ENCODE assay signal across 23 mouse cellular contexts in genomic region chr2:141712265-141712664, GRCm38 (mm10).
A peak's percentile ranks its signal among the peaks of the same experiment; 100 is the strongest.
DNase-seq lines count a peak whose midpoint lies in the region; ATAC-seq lines count a peak whose summit lies in the region.
"Had no signal": no experiment of that assay in that cellular context is flagged by ENCODE, and none has a peak within 500 bp of the region (broad histone marks: within the 10 kb centered on the region; RNA-seq: fewer than 3 reads in every experiment).

No protein-coding gene starts in this region.

- no peaks in the 10 kb centered on the region for H3K9me3 ChIP-seq in embryonic facial prominence, embryonic 13.5 days
- no peaks in the 10 kb centered on the region for H3K9me3 ChIP-seq in embryonic facial prominence, embryonic 10.5 days
- no peaks in the 10 kb centered on the region for H3K9me3 ChIP-seq in embryonic facial prominence, embryonic 14.5 days (ENCODE audit: control insufficient read depth, low read length)
- no peaks in the 10 kb centered on the region for H3K9me3 ChIP-seq in neural tube, embryonic 13.5 days
- H3K9me3 ChIP-seq: heart, embryonic 13.5 days; limb, embryonic 10.5 days; liver, embryonic 15.5 days had no signal

- no peaks in the 10 kb centered on the region for H3K4me1 ChIP-seq in embryonic facial prominence, embryonic 13.5 days
- no peaks in the 10 kb centered on the region for H3K4me1 ChIP-seq in embryonic facial prominence, embryonic 10.5 days
- no peaks in the 10 kb centered on the region for H3K4me1 ChIP-seq in embryonic facial prominence, embryonic 14.5 days (ENCODE audit: control insufficient read depth, insufficient read depth, low read length)
- H3K4me1 ChIP-seq in neural tube, embryonic 13.5 days (replicated peaks) = peaks cover 10% of the 10 kb centered on the region; the same call in 1 of the 2 replicates
- H3K4me1 ChIP-seq: heart, embryonic 13.5 days; liver, embryonic 15.5 days had no signal

- no peaks in the 10 kb centered on the region for H3K27me3 ChIP-seq in embryonic facial prominence, embryonic 13.5 days
- no peaks in the 10 kb centered on the region for H3K27me3 ChIP-seq in embryonic facial prominence, embryonic 10.5 days (replicated peaks; ENCODE audit: low read depth, poor library complexity, severe bottlenecking)
- H3K27me3 ChIP-seq in embryonic facial prominence, embryonic 14.5 days (replicated peaks; ENCODE audit: control insufficient read depth, insufficient read depth, low read length) = no peaks in the 10 kb centered on the region
- no peaks in the 10 kb centered on the region for H3K27me3 ChIP-seq in neural tube, embryonic 13.5 days
- H3K27me3 ChIP-seq: heart, embryonic 13.5 days; liver, embryonic 15.5 days had no signal

- WGBS in embryonic facial prominence, embryonic 13.5 days = 78% methylated on average over 4 of the region's 4 CpGs
- WGBS in embryonic facial prominence, embryonic 10.5 days = 81% methylated on average over 4 of the region's 4 CpGs
- 72% methylated on average over 4 of the region's 4 CpGs for WGBS in embryonic facial prominence, embryonic 14.5 days
- WGBS in neural tube, embryonic 13.5 days = 65% methylated on average over 4 of the region's 4 CpGs

- H3K36me3 ChIP-seq in embryonic facial prominence, embryonic 13.5 days = no peaks in the 10 kb centered on the region
- no peaks in the 10 kb centered on the region for H3K36me3 ChIP-seq in embryonic facial prominence, embryonic 10.5 days (replicated peaks)
- no peaks in the 10 kb centered on the region for H3K36me3 ChIP-seq in embryonic facial prominence, embryonic 14.5 days (ENCODE audit: control insufficient read depth, insufficient read depth, low read length)
- H3K36me3 ChIP-seq in neural tube, embryonic 13.5 days = no peaks in the 10 kb centered on the region
- H3K36me3 ChIP-seq: heart, embryonic 13.5 days; limb, embryonic 10.5 days; liver, embryonic 15.5 days had no signal

- 0 out of 2 replicates have a peak, but pooled peaks have one; percentile 26 for ATAC-seq in embryonic facial prominence, embryonic 13.5 days (ENCODE audit: insufficient number of reproducible peaks, insufficient read depth, low FRiP score, low TSS enrichment, low read depth)
- ATAC-seq in embryonic facial prominence, embryonic 14.5 days (ENCODE audit: low read depth) = peak; percentile 91
- ATAC-seq in neural tube, embryonic 13.5 days (ENCODE audit: low read depth) = no peak
- ATAC-seq: intestine, postnatal 0 days; lung, postnatal 0 days had no signal

- H3K4me3 ChIP-seq in embryonic facial prominence, embryonic 13.5 days = no peak overlapping the region
- H3K4me3 ChIP-seq in embryonic facial prominence, embryonic 10.5 days = no peak overlapping the region
- H3K4me3 ChIP-seq in embryonic facial prominence, embryonic 14.5 days (ENCODE audit: low read depth, low read length) = no peak overlapping the region
- H3K4me3 ChIP-seq in neural tube, embryonic 13.5 days = no peak overlapping the region
- H3K4me3 ChIP-seq: heart, adult 2 months; heart, embryonic 13.5 days; limb, embryonic 10.5 days; liver, embryonic 15.5 days had no signal

- no peak overlapping the region for H3K4me2 ChIP-seq in embryonic facial prominence, embryonic 13.5 days
- H3K4me2 ChIP-seq in embryonic facial prominence, embryonic 14.5 days (ENCODE audit: low read depth, low read length) = no peak overlapping the region
- no peak overlapping the region for H3K4me2 ChIP-seq in neural tube, embryonic 13.5 days
- H3K4me2 ChIP-seq: heart, embryonic 13.5 days; liver, embryonic 15.5 days had no signal

- no peak overlapping the region for H3K27ac ChIP-seq in embryonic facial prominence, embryonic 13.5 days
- H3K27ac ChIP-seq in embryonic facial prominence, embryonic 10.5 days (replicated peaks) = no peak overlapping the region
- no peak overlapping the region for H3K27ac ChIP-seq in embryonic facial prominence, embryonic 14.5 days (replicated peaks; ENCODE audit: low read depth, low read length)
- H3K27ac ChIP-seq in neural tube, embryonic 13.5 days (replicated peaks) = 0 out of 2 replicates have a peak overlapping the region, but pooled peaks have one; percentile 23
- H3K27ac ChIP-seq: heart, adult 2 months; heart, embryonic 13.5 days; limb, embryonic 10.5 days; liver, embryonic 15.5 days; macrophage had no signal

- no peak for DNase-seq in embryonic facial prominence, embryonic 10.5 days (ENCODE audit: low spot score)
- DNase-seq in layer of hippocampus, adult 9-11 months = peak; percentile 48
- no peak for DNase-seq in layer of hippocampus, postnatal 25 days (ENCODE audit: extremely low spot score in 1 of 2, low spot score in 1 of 2)
- DNase-seq in embryonic facial prominence, embryonic 14.5 days (ENCODE audit: low spot score) = peak; percentile 61
- no peak for DNase-seq in gastrocnemius, postnatal 25 days
- no peak for DNase-seq in gastrocnemius, postnatal 10 days
- DNase-seq: adrenal gland, postnatal 10 days; cerebellum, adult 9-11 months; gastrocnemius, postnatal 36 days; heart, adult 2 months; heart, postnatal 14 days; kidney, postnatal 25 days; liver; right cerebral cortex, postnatal 25 days; spleen, adult 18-20 months had no signal

- no peak overlapping the region for H3K9ac ChIP-seq in embryonic facial prominence, embryonic 13.5 days
- no peak overlapping the region for H3K9ac ChIP-seq in embryonic facial prominence, embryonic 14.5 days (ENCODE audit: low read depth, low read length)
- no peak overlapping the region for H3K9ac ChIP-seq in neural tube, embryonic 13.5 days
- H3K9ac ChIP-seq: heart, embryonic 13.5 days; liver, embryonic 15.5 days had no signal

Comparison
In these comparisons a context has a peak if more than half of its experiments do, and no peak if none do; other contexts are left out.
1. DNase-seq: peak in layer of hippocampus, adult 9-11 months (single experiment) and embryonic facial prominence, embryonic 14.5 days (single experiment); none in embryonic facial prominence, embryonic 10.5 days (single experiment), layer of hippocampus, postnatal 25 days (0 of 2), gastrocnemius, postnatal 25 days (single experiment) and gastrocnemius, postnatal 10 days (single experiment).